Mouse (Mus musculus) T-helper 17 cell (primary cell): ENCODE data around the gene Rnf8.

Experiments
- in situ Hi-C, 2 experiments: fragments of 300-600 bp; cut with MboI, MseI; formaldehyde crosslinking; loops; 1 replicate in 1 of 2; 2 replicates in 1 of 2; pipeline ENCODE4 v1.15.1; 2025; ENCODE audit warnings: high pct_unique_total_duplicates in 2 of 2

The Rnf8 gene

DNA sequence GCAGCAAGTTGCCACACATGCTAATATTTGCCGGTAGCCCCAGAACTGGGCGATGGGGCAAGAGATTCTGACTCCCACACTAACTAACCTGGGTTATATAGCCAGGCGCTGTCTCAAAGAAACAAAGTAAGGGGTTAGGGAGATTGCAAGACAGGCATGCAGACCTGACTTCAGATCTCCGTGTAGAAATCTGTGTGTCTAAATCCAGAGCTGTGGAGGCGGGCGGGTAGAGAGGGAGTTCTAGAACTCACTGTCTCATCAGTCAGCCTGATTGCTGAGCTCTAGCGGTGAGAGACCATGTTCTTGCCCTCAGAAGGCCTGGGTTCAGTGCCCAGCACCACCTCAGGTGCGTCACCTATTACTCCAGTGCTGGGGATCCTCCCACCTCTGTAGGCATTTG, 8.9 kb downstream of the Rnf8 start:
- in situ Hi-C loops: no loop called here

DNA sequence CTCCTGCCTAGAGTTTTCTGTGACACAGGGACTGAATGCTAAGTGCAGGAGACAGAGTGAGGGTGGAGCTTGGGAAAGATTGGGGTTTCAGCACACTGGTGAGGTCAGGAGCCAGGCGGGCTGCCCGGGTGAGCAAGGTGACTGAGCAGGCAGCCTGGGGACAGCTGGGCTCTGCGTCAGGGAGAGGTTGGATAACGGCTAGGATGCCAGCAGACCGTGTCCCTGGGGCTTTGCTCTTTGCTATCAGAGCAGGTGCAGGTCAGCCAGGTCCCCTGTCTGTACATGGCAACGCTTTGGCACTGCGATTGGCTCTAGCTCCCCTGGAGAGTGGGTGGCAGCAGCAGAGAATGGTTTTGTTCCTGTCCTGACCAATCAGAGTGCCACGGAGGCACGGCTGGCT, 12.7 kb downstream of the Rnf8 start:
- in situ Hi-C loops: no loop called here

DNA sequence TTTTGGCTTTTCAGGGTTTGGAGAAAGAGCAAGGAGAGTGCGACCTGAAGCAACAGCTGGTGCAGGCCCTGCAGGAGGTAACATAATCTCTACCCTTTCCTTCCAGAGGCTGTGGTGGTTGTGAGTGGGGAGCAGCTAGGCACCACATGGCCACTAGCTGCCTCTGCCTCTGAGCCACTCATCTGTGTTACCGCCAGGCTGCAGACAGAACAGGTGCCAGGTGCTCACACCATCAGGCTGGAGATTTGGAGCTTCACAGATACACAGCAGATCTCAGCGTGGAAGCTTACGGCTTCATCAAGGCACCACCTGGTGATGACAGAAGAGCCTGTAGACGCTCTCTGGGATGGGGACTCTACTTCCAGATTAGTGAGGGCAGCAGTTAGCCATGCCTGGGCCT, 14.4 kb downstream of the Rnf8 start:
- in situ Hi-C loops: no loop called here

DNA sequence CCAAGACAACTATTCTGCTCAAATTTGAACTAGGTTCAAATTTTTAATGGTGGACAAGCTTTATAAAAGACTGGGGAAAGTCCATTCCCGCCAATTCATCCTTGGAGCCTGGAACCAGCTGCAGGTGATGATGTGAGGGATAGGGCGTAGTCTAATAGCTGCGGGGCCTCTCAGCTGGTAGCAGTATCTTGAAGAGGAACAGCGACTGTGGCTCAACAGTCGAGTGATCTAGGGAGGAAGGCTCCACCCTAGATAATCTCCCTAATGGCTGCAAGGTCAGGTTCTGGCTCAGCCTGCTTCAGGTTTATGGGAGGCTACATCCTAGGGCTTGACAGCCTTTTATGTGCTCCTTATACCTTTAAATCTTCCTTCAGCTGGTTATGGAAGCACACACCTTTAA, 15.0 kb downstream of the Rnf8 start:
- in situ Hi-C loops: no loop called here

DNA sequence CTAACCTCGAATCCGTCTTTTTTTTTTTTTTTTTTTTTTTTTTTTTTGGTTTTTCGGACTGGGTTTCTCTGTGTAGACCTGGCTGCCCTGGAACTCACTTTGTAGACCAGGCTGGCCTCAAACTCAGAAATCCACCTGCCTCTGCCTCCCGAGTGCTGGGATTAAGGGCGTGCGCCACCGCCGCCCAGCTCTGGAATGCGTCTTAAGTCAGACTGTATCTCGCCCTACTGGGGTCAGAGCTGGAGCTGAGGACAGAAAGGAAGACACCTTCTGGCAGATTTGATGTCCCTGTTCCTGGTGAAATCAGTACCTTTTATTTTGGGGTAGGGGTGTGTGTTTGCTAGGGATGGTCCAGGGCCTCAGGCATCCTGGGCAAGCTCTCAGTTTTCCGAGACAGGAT, 17.7 kb downstream of the Rnf8 start:
- in situ Hi-C loops: no loop called here

DNA sequence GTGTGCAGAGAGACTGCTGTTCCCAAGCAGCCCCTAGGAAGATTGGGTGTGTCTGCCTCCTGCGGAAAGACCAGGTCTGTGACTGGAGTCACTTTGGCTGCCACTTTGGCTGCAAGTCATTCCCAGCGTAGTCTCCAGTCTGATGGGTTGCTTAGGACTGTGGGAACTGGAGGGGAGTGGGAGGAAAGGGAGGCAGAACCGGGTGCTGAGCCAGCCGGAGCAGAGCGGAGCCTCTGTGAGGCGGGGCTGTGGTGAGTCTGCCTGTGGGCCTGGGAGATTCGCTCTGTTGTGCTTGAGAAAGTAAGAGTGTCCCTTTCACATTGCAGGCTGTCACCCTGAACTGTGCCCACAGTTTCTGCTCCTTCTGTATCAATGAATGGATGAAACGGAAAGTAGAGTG, 20.9 kb downstream of the Rnf8 start:
- in situ Hi-C loops: loop anchor here in 1 of 2 experiments (5.0 kb wide), 1 partner anchor 63 kb away; no protein-coding TSS in a partner anchor

DNA sequence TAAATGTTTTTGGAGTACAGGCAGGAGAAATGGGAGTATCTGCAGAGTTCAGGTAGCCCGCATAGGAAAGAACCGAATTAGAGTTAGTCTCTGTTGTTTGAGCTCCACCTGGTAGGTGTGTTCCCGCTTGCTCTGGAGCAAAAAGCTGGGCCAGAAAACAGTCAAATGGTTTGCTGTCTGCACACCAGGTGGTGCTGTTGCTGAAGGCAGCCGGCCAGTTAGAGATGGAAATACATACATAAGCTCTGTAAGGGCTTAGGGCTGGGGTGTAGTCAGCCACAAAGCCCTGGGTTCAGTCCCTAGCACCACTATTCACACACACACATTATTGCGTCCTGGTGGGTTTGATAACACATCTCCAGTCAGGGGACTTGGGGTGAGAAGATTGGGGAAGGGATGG, 21.5 kb downstream of the Rnf8 start:
- in situ Hi-C loops: loop anchor here in 1 of 2 experiments (5.0 kb wide), 1 partner anchor 64 kb away; no protein-coding TSS in a partner anchor

DNA sequence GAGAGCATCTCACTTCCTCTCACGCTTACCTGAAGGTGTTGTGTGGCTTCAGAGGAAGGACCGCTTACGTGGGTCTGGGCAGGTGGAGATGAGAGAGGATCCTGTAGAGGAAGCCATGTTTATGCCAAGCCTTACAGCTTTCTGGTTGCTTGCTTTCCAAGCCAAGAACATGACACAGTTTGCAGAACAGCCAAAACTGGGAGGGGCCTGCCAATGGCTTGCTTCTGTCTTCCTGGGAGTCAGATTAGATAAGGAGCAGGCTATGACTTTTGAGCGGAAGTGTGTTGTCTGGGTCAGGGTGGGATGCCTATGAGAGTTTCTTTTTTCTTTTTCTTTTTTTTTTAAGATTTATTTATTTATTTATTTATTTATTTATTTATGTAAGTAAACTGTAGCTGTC, 22.8 kb downstream of the Rnf8 start:
- in situ Hi-C loops: loop anchor here in 1 of 2 experiments (5.0 kb wide), 1 partner anchor 65 kb away; no protein-coding TSS in a partner anchor

DNA sequence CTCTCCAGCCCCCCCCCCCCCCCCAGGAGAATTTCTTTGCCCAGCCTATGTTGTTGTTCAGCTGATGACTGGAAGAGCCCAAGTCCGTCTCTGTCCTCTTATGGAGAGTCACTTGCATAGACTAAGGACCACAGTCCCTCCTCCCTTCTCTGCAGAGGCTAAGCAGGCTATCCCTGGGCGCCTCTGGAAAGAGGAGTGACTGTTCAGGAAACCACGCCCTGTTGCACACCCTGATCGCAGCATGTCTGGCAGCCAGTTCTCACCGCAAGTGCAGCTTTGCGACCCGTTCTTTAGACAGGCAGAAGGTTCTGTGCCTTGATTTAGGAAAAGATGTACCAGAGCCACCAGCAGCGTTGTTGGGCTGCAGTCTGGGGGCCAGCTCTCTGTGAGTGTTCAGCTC, 23.3 kb downstream of the Rnf8 start:
- in situ Hi-C loops: loop anchor here in 1 of 2 experiments (5.0 kb wide), 1 partner anchor 66 kb away; no protein-coding TSS in a partner anchor

DNA sequence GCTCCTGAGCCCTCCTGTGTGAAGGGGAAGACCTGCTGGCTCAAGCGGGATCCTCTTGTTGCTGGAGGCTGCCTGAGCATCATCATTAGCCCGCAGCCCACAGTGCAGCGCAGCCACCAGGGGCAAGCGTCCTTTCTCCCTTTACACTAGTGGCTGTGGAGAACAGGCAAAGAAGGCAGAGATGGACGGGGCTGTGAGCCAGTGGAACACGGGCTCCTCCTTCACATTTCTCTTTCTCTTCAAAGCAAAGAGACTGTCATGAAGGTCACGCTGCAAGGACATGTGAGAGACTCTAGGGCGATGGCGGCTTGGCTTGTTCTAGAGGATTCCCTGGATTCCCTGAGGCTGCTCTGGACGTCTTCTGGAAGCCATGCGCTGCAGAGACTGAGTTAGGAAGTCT, 26.4 kb downstream of the Rnf8 start:
- in situ Hi-C loops: no loop called here

DNA sequence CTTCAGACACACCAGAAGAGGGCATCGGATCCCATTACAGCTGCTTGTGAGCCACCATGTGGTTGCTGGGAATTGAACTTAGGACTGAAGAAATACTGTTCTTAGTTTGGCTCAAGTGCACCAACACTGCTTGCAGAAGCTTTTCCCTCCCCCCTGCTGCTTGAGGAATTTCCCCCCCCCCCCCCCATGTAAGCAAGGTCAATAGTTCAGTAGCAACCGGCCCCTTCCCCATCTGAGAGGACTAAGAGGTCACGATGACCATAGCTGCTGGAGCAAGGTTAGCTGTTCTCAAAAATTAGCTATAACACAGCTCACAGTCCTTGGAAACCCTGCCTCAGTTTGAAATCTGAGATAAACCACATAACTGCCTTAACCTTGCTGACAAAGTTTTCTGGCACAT, 27.6 kb downstream of the Rnf8 start:
- in situ Hi-C loops: no loop called here

DNA sequence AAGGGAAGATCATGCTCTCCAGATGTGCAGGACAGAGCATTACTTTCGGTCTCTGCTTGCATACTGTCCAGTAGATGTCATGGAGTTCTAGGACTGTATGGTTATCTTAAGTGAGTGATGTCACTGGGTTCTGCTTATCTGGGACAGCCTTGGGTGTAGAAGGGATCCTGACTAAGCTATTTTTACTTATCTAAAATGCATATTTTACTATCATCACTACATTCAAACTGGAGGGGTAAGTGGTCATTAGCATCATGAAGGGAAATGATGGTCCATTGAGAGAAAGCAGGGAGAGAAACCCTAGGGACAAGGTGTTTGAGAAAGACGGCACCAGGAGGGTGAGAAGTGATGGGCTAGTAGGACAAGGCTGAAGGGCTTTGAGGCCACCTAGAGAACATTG, 43.7 kb downstream of the Rnf8 start:
- in situ Hi-C loops: no loop called here

DNA sequence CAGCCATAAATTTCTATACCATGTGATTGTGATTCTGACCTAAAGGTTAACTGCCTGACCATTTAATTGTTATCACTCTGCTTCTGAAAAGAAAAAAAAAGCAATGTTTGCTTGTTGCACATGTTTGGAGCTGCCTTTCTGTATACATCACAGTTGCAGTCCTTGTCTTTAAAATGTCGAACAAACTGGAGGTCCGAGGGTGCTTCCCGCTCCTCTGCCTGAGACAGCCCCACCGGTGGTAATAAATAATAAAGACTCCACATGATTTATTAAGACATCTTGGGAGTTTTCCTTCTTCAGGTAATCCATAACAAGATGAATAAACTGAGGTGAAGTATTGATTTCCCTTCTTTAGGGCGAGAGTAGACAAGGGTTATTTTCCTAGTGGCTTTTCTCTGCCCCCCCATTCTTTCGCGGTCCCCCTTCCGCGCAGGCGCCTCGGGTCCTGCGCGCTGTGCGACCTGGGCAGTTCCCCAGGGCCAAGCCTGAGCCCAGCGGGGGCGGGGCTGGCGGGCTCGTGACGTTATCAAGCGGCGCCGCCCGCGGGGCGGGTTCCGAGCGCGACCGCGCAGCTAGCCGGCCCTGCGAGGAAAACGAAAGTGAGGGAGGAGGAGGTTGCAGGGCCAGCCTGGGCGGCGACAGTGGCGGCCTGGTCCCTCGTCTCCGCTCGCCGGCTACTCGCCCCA, 45.6 kb downstream of the Rnf8 start, which contains the start of gene Cmtr1:
Gene Cmtr1, plus strand, starts transcription at position 520 of the 686 bp plus-strand sequence.
- in situ Hi-C loops: loop anchor here in 1 of 2 experiments (10.0 kb wide), 1 partner anchor 1445 kb away; no protein-coding TSS in a partner anchor

DNA sequence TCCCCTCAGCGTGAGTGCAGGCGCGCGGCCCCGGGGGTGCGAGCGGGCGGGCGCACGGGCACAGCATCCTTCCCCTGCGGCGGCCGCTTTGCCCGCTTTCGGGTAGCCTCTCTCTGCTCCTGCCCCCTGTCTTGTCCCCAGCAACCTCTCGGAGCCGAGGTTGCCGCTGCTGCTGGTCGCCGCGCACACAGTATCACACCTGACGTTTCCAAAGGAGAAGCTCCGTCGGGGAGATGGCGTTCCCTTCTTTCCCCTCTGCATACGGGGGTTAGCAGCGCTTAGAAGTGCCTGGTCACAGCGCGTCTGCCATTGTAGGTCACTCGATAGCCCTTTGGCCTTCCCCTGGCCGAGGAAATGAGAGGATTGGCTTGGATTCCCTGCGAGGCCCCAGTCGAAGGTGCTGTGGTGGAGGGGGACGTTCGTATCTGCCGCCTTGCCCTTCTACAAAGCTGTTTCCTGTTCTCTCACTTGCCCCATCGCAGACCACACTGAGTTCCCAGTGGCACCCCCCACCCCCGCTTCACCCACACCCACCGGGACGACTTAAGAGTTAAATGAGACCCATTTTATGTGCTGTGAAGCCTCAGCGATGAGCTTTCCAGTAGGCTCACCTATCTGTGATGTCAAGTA, 46.3 kb downstream of the Rnf8 start:
- in situ Hi-C loops: loop anchor here in 1 of 2 experiments (10.0 kb wide), 1 partner anchor 1446 kb away; no protein-coding TSS in a partner anchor

DNA sequence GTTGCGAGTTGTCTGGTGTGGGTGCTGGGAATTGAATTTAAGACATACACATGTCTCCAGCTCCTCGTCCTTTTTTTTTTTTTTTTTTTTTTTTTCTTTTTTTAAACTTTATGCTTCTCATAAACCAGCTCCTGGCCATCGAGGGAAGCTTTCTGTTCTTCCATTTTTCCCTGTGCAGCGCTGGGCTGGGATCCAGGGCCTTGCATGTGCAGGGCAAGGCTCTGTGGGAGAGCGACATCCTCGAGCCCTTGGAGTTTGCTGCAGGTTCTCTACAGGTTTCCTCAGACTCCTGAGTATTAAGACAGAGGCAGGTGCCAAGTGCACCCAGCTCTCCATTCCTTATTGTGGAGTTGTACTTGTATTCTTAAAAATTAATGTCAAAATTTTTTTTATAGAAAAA, 47.6 kb downstream of the Rnf8 start:
- in situ Hi-C loops: loop anchor here in 1 of 2 experiments (10.0 kb wide), 1 partner anchor 1447 kb away; no protein-coding TSS in a partner anchor

DNA sequence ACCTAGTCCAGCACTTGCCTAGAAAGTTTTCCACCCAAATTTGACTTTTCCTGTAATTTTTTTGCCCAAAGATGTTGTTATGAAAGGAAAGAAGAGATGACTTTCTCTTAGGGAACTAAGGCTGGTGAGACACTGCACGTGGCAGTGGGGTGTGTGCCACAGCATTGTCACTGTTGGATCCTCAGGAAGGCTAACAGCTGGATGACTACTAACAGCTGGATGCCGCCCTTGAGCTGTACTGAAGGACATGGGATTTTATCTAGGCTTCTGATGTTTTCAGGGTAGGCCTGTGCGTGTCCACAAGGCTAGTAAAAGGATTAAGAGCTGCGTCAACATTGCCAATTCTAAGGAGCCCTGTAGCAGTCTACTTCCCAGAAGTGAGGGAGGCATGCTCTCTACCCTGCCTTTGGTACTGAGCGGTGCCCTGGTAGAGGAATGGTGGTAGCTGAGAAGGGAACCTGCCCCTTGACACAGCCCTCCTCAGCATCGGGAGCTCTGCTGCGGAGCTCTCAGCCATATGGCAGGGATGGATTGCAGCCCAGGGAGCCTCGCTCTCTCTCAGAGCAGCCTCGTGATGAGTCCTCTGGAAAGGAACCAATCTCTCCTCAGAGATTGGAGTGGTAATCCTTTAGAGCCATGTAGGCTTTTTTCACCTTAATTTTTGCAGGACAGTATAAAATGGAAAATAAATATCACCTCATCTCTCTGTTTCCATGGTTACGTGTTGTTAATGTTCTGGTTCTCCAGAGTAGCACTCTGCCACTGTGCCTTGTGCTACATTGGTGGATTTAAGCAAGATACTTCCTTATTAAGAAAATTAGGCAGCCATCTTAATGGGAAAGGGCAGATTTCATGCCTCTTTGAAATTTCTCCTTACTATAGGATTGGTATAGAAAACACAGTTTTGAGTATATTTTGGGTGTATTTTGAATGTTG, 53.7 kb downstream of the Rnf8 start:
- in situ Hi-C loops: loop anchor here in 1 of 2 experiments (10.0 kb wide), 1 partner anchor 1454 kb away; no protein-coding TSS in a partner anchor

DNA sequence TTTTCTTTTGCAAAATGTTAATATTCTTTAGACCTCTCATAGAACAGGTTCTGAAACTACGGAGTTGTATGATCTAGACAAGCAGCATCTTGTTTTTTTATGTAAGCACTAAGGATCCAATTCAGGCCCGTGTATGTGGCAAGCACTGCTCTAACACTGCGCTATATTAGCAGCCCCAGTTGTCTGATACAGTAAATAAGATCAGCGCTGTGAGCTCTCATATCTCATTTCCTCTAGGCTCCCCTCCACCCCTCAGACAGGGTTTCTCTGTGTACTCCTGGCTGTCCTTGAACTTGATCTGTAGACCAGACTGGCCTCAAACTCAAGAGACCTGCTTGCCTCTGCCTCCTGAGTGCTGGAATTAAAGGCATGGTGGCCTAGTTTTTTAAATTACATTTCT, 54.4 kb downstream of the Rnf8 start:
- in situ Hi-C loops: loop anchor here in 1 of 2 experiments (10.0 kb wide), 1 partner anchor 1454 kb away; no protein-coding TSS in a partner anchor

DNA sequence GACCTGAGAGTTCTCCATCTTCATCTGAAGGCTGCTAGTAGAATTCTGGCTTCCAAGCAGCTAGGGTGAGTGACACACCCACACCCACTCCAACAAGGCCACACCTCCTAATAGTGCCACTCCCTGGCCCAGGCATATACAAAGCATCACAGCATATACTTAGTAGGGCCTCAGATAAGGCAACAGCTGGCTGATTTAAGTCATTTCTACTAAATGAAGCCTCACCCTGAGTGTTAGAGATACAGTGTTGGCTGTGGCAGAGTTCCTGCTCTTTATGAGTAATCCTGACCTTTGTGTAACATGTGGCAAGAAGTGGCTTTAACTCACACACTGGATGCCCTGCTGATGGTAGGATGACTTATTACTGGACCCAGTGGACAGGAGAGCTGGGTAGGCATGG, 55.3 kb downstream of the Rnf8 start:
- in situ Hi-C loops: loop anchor here in 1 of 2 experiments (10.0 kb wide), 1 partner anchor 1455 kb away; no protein-coding TSS in a partner anchor

DNA sequence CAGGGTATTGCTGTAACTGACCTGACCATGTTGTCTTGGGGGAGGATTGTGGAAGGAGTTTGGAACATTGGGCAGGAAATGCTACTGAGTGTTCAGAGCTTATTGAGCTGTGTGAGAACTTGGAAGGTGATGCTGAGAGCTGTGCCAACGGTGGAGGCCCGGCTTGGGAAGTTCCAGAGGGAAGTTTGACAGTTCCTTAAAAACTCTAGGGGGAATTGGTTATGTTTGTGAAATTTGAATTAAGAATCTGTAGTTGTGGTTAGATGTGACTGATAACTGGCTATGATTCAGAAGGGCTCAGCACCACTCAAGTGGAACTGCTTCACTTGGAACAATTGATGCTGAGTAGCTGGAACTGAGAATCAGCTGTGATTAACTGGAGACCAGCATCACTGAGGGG, 56.4 kb downstream of the Rnf8 start:
- in situ Hi-C loops: no loop called here

DNA sequence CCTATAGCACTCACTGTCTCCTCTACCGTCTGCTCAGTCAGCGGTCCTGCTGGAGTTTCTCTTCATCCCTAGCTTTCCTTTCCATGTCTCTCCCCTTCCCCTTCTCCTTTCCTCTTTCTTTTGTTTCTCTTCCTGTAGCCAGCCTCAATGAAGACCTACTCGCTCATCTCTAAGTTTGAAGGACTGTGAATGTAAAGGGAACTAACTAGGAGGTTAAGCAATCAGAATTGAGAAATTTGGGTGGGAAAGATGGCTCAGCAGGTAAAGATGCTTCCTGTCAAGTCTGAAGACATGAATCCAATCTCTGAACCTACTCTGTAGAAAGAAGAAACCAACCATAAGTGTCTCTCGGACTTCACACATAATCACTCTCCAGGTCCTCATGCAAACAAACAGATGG, 58.7 kb downstream of the Rnf8 start:
- in situ Hi-C loops: no loop called here

DNA sequence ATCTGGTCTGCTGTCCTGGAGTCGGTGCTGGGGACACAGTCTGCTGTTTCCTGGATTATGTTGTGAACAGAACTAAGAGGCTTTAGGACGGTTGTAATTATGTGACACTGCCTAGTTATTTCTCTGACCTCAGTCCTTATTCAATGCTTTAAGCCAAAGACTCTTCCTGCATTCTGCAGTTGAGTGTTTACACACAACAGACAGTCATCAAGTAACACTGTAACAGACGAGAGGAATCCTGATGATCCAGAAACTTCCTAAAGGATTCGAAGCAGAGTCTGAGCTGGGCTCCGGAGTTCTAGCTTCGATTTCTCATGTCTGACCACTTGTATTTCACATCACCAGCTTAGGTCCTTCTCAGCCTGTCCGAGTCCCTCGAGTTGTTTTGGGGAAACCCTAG, 63.9 kb downstream of the Rnf8 start:
- in situ Hi-C loops: no loop called here
